Mouse (Mus musculus): ENCODE data around the gene Gabra5. TPM values are rescaled to one million over a fixed set of nuclear protein-coding genes. Genes with fewer than 3 reads are reported as not detected.

The Gabra5 gene
- total RNA-seq (2017) = not detected in 3 replicates

DNA sequence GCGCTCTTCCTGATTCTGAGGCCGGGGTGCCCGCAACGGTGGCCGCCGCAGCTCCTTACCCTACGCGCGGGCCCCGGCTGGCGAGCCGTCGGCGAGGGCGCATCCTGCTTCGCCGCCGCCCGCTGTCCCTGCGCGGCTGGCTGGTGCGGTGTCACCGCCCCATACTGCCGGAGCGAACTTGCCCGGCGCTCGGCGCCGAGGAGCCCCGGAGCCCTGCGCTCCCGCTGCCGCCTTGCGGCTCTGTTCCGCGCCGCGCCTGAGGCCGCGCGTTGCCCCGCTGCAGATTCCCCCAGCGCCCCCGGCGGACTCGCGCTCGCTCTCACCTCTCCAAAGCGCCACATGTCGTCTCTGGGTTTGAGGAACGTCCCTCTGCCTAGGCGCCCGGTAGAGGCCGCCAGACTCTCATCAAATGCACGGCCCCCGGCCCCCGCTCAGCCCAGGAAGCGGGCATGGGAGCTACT lies at the start of gene Gabra5:
Gene Gabra5, minus strand, starts transcription at position 379 of the 461 bp plus-strand sequence.
- no peak for ATAC-seq (replicated peaks; ENCODE audit: insufficient number of reproducible peaks, low FRiP score, low TSS enrichment, poor library complexity, severe bottlenecking)

DNA sequence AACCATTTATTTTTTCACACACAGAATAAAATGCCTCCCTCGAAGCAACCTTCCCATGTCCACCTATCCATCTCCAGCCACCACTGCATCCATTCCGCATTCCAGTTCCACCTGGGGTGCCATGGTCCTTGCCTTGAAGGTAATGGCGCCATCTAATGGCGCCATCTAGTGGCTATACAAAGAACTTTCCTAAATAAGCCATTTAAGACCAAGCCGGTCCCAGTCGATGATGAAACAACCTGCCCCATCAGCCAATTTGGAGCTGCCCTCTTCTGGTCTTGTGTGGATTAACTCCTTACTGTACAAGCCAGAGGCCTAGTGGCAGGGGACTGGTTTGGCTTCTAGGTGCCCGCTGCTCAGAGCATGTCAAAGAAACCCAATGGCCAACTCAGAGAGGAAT lies 28.7 kb upstream of the Gabra5 start:
- ATAC-seq (replicated peaks; ENCODE audit: insufficient number of reproducible peaks, low FRiP score, low TSS enrichment, poor library complexity, severe bottlenecking) = no peak

DNA sequence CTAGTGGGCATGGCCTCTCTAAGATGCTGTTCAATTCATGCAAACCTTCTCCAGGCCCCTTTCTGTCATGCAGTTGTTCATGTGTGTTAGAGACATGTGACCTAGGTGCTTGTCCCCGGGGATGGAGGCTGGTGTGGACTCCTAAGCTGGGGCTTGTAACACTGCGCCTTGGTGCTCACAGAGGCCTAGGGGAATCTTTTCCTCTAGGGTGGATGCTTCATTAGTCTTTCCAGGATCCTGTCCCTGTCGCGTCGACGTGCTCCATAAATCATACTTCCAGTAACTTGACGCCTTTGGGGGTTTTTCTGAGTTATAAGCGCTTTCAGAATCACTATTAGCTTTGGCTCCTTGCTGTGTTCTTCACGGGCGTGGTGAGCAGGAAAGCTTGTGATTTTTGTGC lies 22.8 kb upstream of the Gabra5 start:
- no peak for ATAC-seq (replicated peaks; ENCODE audit: insufficient number of reproducible peaks, low FRiP score, low TSS enrichment, poor library complexity, severe bottlenecking)

DNA sequence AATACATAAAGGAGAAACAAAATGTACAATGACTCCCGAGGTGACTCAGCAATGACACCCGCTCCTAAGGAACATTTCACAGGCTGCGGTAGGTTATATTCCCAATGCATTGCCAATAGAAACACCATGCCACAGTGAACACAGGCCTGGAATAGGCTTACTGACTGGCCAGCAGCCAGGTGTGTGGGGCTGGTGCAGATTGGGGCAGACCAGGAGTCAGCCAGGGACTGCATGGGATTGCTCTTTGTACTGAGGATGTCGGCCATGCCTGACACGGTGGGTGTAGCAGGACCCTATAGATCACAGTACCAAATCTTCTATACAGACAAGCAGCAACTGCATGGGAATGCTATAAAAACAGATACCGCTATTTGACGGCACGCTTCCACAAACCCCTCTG lies 20.1 kb upstream of the Gabra5 start:
- no peak for ATAC-seq (replicated peaks; ENCODE audit: insufficient number of reproducible peaks, low FRiP score, low TSS enrichment, poor library complexity, severe bottlenecking)

DNA sequence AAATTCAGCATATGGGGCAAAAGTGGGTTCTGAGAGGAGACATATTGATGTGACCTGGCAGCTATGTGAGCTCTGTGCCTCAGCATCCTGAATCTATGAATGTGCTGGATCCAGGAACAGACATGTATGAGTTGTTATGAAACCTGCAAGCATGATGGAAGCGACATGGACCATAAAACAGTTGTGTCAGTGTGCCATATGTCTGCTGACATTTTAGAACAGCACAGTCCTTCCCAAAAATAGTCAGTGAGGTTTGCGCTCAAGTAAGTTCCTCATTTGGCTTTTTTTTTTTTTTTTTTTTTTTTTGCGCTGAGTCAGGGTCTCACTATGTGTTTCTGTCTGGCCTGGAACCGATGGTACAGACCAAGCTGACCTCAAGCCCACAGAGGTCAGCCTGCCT lies 19.6 kb upstream of the Gabra5 start:
- ATAC-seq (replicated peaks; ENCODE audit: insufficient number of reproducible peaks, low FRiP score, low TSS enrichment, poor library complexity, severe bottlenecking) = no peak

DNA sequence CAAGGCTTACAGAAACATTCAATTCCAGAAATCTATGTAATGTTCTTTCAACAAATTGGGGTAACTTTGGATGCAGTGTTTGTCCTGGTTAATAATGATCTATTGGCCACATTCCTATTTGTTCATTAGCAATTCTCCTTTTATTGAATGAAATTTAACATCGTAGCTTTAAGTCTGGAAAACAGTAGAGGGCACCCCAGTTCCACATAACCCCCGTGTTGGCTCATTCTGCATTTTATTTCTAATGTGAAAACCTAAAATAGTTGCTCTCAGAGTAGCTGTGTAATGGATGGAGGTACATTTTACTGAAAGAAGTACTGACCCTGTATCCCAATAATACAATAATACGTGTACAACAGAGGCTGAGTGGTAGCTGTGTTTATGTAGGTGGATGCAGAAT lies 3.1 kb upstream of the Gabra5 start:
- no peak for ATAC-seq (replicated peaks; ENCODE audit: insufficient number of reproducible peaks, low FRiP score, low TSS enrichment, poor library complexity, severe bottlenecking)

DNA sequence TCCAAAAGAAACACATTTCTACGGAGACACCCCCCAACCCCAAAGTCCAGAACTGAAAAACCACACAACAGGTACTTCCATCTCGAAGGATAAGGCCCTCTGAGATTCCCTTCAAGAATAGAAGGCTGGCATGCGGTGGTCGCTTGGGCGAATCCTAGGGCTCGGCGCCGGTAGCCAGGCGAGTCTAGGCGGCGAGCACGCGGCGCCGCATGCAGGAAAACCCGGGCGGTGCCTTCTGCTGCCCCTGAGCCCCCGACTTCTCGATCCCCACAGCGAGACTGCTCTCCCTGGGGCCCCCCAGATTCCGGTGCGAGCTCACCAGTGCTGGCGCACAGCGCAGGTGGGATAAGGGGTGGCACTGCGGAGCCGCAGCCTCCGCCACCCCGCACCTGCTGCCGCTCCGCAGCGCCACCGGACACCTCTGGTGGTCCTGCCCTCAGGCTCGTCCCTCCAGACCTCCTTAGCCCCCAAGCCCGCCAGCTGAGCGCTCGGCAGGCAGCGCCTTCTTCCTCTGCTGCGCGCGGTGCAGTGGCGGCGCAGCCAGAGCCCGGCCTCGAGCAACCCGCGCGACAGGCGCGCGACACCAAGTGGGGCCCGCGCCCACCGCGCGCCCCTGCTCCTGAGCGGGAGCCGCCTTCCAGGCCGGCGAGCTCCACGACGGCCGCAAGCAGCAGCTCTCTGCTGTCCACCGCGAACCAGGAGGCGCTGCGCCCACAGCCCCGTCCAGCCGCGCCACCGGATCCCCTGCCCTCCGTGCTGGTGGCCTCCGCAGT lies 813 bp downstream of the Gabra5 start:
- no peak for ATAC-seq (replicated peaks; ENCODE audit: insufficient number of reproducible peaks, low FRiP score, low TSS enrichment, poor library complexity, severe bottlenecking)

DNA sequence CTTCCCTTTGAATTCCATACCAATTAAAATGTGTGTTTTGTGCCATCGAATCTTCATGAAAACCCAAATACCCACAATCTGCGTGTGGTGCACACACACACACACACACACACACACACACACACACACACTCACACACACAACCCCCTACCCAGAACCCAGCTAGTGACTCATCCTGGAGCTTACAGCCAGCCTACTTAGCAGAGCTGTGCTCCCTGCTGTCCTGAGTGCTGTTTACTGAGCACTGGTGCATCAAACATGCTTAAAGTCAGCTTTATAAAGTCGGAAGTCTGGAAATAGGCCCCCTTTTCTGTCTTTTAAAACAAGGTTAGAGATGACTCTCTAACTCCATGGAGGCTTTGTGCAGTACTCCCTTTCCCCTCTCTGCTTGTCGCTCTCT lies 7.0 kb downstream of the Gabra5 start:
- ATAC-seq (replicated peaks; ENCODE audit: insufficient number of reproducible peaks, low FRiP score, low TSS enrichment, poor library complexity, severe bottlenecking) = no peak

DNA sequence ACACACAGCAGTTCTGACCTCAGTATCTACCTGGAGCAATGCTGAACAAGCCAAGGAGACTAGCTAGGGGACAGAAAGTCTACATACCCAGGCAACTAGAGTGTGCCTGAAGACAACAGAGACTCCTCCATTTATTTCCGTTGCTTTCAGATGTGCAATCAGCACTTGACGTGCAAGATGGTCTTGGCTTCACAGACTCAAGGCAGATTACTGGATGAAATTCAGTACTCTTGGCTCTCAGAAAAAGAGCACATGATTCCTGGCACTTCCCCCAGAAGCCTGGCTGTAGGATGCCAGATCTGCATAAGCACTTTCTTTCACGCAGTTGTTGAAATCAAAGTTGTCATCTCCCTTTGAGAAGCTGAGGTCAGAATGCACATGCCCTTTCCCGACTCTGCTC lies 18.1 kb downstream of the Gabra5 start:
- no peak for ATAC-seq (replicated peaks; ENCODE audit: insufficient number of reproducible peaks, low FRiP score, low TSS enrichment, poor library complexity, severe bottlenecking)

DNA sequence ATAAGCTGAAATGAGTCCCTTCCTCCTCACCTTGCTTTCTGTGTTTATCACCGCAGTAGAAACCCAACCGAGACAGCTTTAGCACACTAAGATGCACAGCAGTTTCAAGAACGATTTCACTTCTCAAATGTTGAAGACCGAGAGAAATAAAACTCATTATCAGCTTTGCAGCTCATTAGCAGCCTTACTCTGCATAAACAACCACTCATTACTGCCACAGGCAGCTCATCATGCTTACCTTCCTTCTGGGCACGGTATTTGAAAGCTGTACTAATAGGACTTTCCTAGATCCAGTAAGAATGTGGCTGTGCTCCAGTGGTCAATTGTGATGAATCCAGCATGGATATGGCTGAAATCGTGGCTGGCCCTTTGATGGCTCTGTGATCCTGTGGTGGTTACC lies 23.0 kb downstream of the Gabra5 start:
- no peak for ATAC-seq (replicated peaks; ENCODE audit: insufficient number of reproducible peaks, low FRiP score, low TSS enrichment, poor library complexity, severe bottlenecking)

DNA sequence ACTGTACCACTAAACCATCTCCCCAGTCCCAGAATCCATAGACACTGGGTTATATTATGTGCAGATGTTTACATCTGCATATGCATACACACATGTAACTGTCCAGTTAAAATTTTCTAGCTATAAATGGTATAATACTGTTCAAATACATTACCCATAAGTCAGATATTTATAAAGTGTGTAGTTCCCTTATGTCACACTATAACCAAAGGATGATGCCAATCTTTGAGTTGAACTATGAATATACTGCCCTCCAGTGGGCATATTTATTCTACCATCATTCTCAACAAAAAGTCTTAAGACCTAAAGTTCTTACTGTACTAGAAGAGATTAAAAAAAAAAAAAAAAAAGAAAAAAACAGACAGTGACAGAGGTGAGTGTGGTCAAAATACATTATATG lies 27.0 kb downstream of the Gabra5 start:
- ATAC-seq (replicated peaks; ENCODE audit: insufficient number of reproducible peaks, low FRiP score, low TSS enrichment, poor library complexity, severe bottlenecking) = no peak

DNA sequence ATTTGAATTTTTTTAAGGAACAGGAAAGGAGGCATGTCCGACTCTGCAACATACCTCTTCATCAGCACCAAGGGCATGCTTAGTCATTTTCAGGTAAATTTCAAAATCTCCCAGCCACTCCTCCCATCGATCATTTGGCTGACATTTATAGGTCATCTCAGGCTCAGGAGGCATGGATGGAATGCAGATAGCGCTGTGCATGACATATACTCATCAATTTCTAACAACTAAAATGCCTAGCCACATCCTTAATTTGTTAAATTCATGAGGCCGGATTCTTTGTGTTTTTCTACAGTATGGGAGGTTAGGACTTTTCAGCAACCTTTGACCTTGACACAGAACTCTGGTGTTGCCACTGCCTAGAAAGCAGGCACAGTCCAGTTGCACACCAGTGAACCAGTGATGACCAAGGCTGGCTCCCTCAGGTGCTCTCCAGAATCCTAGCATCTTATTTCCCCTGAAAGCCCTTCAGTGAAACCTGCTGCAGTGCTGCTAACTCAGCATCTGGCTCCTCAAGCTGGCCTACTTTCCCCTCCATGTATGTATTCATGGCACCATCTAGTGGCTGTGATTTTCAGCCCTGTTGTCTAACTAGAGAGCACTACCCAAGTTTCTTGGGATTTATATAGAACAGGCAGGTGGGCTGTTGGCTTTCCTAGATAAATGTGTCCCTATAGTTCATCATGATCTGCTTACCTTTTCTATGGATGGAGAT lies 35.9 kb downstream of the Gabra5 start:
- no peak for ATAC-seq (replicated peaks; ENCODE audit: insufficient number of reproducible peaks, low FRiP score, low TSS enrichment, poor library complexity, severe bottlenecking)

DNA sequence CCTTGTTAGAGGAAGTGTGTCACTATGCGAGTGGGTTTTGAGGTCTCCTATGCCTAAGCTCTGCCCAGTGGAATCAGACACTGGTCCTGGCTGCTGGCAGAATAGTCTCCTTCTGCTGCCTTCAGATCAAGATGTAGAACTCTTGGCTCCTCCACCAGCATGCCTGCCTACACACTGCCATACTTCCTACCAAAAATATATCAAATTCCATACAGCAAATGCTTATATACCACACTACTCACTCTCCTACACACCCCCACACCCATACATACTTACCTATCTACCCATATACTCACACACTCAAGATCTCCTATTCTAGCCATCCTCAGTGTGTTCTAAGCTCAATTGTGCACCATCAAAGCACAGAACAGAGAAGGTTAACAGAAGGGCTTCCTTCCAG lies 38.5 kb downstream of the Gabra5 start:
- no peak for ATAC-seq (replicated peaks; ENCODE audit: insufficient number of reproducible peaks, low FRiP score, low TSS enrichment, poor library complexity, severe bottlenecking)

DNA sequence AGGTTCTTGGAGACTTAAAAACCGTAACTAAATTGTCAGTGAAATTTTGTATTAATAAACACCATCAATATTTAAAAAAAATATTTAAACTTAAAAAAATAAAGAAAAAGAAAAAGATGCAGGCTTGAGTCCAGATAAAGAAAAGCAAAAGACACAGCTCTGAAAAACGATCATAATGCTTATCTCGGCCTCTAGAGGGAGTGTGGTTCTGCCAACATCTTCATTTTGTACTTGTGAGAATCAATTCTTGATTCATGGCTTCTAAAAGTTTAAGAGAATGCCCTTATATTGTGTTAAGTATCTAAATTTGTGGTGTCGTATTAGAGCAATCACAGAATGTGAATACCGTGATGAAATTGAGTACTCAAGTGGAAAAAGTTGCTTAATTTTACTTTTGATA lies 49.5 kb downstream of the Gabra5 start:
- no peak for ATAC-seq (replicated peaks; ENCODE audit: insufficient number of reproducible peaks, low FRiP score, low TSS enrichment, poor library complexity, severe bottlenecking)

DNA sequence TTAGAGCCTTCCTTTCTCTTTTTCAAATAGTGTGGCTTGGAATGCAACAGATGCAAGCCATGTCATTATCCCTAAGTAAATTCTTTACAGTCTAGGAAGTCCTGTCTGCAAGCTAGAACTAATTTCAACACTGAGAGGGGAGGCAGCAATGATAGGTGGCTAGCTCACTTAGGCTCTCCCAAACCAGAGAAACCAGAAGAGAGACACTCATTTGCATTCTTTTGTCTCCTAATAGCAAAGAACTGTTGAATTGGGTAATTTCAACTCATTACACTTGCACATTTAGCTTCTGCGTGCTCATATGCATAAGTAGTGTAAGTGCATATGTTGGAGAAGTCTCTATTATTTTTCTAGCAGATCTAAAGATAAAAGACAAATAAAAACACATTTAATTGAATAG lies 61.6 kb downstream of the Gabra5 start:
- ATAC-seq (replicated peaks; ENCODE audit: insufficient number of reproducible peaks, low FRiP score, low TSS enrichment, poor library complexity, severe bottlenecking) = no peak

DNA sequence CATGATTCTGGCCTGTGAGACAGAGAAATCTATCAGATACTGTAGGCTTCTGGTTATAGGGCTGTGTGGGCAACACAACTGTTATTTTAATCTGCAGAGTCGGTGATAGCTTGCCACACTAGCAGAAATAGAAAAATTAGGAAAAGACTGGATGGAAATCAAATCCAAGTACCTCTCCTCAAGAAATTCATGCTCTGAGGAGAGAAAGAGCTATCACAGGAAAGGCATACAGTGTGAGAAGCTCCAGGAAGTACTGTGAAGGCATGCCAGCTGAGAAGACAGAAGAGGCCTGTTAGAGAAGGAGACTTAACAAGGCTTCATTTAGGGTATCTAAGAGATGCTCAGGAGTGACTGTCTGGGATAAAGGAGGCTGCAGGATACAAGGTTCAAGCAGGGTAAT lies 87.2 kb downstream of the Gabra5 start:
- no peak for ATAC-seq (replicated peaks; ENCODE audit: insufficient number of reproducible peaks, low FRiP score, low TSS enrichment, poor library complexity, severe bottlenecking)

DNA sequence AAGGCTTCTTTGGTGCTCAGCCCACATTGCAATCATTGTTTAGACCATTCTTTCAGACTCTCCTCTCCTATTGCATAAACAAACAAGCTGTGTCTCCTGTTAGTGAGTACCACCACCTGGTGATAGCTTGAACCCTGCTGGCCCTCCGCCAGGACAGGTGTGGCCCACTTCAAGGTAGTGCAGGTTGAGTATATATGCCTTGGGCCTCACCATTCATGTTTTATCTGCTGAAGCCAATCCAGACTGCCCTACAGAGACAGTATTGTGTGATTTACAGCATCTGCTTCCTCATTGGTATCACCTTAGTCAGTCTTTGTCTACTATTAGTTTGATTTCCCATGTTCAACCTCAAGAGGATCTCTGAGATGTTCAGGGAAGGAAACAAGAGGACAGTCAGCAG lies 88.8 kb downstream of the Gabra5 start:
- ATAC-seq (replicated peaks; ENCODE audit: insufficient number of reproducible peaks, low FRiP score, low TSS enrichment, poor library complexity, severe bottlenecking) = no peak

DNA sequence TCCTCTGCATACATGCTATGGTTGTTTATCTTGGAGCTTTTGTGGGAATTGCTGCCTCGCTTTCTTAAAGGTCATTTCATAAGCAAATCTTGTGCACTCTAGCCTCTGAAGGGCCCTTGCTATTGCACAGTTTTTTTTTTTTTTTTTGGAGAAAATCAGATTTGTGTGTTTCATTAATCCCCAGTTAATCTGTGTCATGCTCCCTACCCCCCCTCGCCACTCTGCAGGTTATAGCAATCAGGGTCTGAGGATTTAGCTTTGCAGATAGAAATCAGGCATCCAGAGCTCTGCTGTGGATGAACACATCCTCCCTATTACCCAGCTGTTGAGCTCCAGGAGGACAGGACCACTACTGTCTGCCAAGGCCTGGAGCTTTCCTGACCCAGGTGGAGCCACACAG lies 90.5 kb downstream of the Gabra5 start, which contains the start of gene Gabrb3:
Gene Gabrb3, plus strand, starts transcription at position 301 of the 400 bp plus-strand sequence.
- no peak for ATAC-seq (replicated peaks; ENCODE audit: insufficient number of reproducible peaks, low FRiP score, low TSS enrichment, poor library complexity, severe bottlenecking)

DNA sequence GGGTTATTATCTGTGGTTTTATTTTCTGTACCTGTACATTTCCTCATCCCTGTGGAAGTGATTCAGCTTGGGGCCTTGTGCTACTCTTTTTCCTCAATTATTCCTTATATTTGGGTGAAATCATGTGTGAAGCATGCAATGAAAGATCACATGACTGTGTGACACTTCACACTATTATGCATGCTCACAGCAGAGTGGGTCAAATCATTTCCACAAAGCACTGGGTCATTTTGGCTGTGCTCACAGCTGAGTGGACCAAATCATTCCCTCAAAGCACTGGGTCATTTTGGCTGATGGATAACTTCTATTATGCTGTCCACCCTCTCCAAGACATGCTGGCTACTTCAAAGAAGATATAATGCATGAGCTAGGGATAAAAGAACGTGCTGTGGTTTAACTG lies 97.0 kb downstream of the Gabra5 start:
- ATAC-seq (replicated peaks; ENCODE audit: insufficient number of reproducible peaks, low FRiP score, low TSS enrichment, poor library complexity, severe bottlenecking) = no peak

DNA sequence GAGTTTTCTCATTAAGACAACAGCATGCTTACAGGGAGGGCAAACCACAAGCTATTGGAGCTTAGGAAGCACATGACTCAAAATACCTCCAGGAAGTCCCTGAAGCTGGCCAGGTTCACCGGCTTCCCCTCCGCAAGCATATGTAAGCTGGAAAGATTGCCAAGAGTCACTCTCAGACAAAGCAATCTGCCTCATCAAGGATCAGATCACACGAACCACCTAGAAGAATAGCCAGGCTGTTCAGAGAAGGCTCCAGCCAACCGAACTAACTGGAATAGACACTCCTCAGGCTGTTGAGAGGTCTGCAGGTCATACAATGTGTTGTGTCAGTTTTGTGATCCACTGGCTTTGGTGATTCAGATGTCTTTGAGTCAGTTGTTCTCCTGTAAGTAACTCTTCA lies 98.7 kb downstream of the Gabra5 start:
- ATAC-seq (replicated peaks; ENCODE audit: insufficient number of reproducible peaks, low FRiP score, low TSS enrichment, poor library complexity, severe bottlenecking) = no peak

Data from monocyte, adult 5-6 weeks (primary cell).